Mouse (Mus musculus) liver, embryonic 16.5 days (tissue): ENCODE results near the gene Rpp25l. TPM values are rescaled to one million over a fixed set of nuclear protein-coding genes. Genes with fewer than 3 reads are reported as not detected.
"Not testable (repeated sequence)": the region's sequence is repeated elsewhere in the genome, so short reads cannot be mapped to it uniquely, and the experiment has no call there.

Source experiments
- ATAC-seq: fragments of 200-750 bp; cut with Nextera tagmentation; 2 replicates; pipeline ENCODE4 v1.8.0; 2017; ENCODE audit warnings: low read depth, mild to moderate bottlenecking, moderate number of reproducible peaks, moderate library complexity
- H3K27ac ChIP-seq: fragments of 300-500 bp; sonication (generic); 2 replicates; pipeline ENCODE4 v1.5.1; 2014; ENCODE audit warnings: mild to moderate bottlenecking, low read length
- H3K27me3 ChIP-seq: fragments of 300-500 bp; sonication (generic); 2 replicates; pipeline ENCODE4 v1.6.1; 2014; ENCODE audit warnings: low read depth, low read length, mixed read lengths; ENCODE audit not compliant: control insufficient read depth, insufficient read depth
- H3K36me3 ChIP-seq: fragments of 300-500 bp; sonication (generic); 2 replicates; pipeline ENCODE4 v1.6.1; 2014; ENCODE audit warnings: mild to moderate bottlenecking; ENCODE audit not compliant: control insufficient read depth, insufficient read depth
- H3K4me1 ChIP-seq: fragments of 300-500 bp; sonication (generic); 2 replicates; pipeline ENCODE4 v1.6.1; 2014; ENCODE audit warnings: low read depth, low read length, mixed read lengths; ENCODE audit not compliant: control insufficient read depth
- H3K4me2 ChIP-seq: fragments of 300-500 bp; sonication (generic); 2 replicates; pipeline ENCODE4 v1.6.1; 2014; ENCODE audit warnings: low read depth, low read length, mixed read lengths
- H3K4me3 ChIP-seq: fragments of 300-500 bp; sonication (generic); 2 replicates; pipeline ENCODE4 v1.5.1; 2014; ENCODE audit warnings: low read depth, mild to moderate bottlenecking, low read length
- H3K9ac ChIP-seq: fragments of 300-500 bp; sonication (generic); 2 replicates; pipeline ENCODE4 v1.6.1; 2014; ENCODE audit warnings: low read depth, low read length
- H3K9me3 ChIP-seq: fragments of 300-500 bp; sonication (generic); replicated peaks from 2 replicates; pipeline ENCODE4 v1.6.1; 2016; ENCODE audit warnings: low read length; ENCODE audit not compliant: control insufficient read depth
- WGBS: fragments of 180-500 bp; shearing (Covaris S2); extraction: QIAGEN DNeasy Blood & Tissue Kit; methylation state at CpG from one replicate; pipeline ENCODE4 v1.1.7; 2014; ENCODE audit not compliant: insufficient replicate concordance; 5-methylcytosine and 5-hydroxymethylcytosine counted together
- polyA plus RNA-seq: library from polyadenylated mRNA; unstranded; fragments of >200 nt; fragmentation: Nextera tagmentation; extraction: Ambion mirVana; gene quantifications from 2 replicates; pipeline ENCODE4 v1.2.1, GENCODE M21; 2015

Rpp25l gene
- polyA plus RNA-seq, 1 experiment from 2014 or later: 27.2 TPM

DNA sequence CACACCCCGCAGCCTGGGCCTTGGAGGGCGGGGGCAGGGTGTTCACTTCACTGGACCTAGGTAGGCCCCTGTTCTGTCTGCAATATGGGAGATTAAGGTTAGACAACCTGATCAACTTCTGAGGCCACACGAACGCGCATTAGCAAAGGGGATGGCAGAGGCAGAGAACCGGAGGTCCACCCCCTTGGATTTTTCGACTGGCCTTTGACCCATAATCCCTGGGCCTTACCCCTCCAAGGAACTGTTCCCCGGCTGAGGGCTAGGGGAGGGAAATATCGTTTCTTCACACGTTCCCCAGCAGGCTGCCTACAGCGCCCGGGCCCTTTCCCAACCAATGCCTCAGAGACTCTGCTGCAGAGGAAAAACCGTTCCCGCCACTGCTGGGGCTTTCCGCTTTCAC, 16.9 kb downstream of the Rpp25l start:
- not testable (repeated sequence) for H3K9me3 ChIP-seq, H3K4me2 ChIP-seq, H3K4me3 ChIP-seq, H3K9ac ChIP-seq, ATAC-seq, H3K4me1 ChIP-seq, H3K36me3 ChIP-seq, H3K27ac ChIP-seq, H3K27me3 ChIP-seq
- 11% methylated on average over 11 of the region's 15 CpGs for whole genome bisulfite sequencing

DNA sequence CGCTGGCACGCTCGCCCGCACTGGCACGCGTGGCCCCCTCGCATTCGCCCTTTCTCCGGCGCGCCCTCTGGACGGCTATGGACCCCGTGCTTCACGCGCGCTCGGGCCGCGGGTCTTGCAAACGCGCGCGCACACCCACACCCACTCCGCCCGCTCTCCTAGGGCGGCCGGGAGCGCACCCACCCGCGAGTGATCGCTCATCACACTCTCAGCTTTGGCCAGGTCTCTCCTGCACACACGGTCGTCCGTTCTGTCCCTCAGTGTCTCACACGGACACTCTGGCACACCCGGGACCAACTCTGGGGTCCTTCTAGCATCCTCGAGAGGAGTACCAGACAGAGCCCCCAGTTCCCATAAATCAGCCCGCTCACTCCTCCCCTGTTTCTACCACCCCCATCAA, 17.5 kb downstream of the Rpp25l start:
- not testable (repeated sequence) for H3K9ac ChIP-seq, H3K27ac ChIP-seq, H3K4me2 ChIP-seq, H3K27me3 ChIP-seq, H3K9me3 ChIP-seq, H3K4me1 ChIP-seq, ATAC-seq, H3K4me3 ChIP-seq, H3K36me3 ChIP-seq
- 4% methylated on average over 11 of the region's 38 CpGs for WGBS

GRCm38 (mm10) chr4:41693511-41693910, 19.8 kb downstream of the Rpp25l start:
- H3K36me3 ChIP-seq, H3K4me1 ChIP-seq, H3K9me3 ChIP-seq, H3K4me2 ChIP-seq, ATAC-seq, H3K9ac ChIP-seq, H3K4me3 ChIP-seq, H3K27ac ChIP-seq, H3K27me3 ChIP-seq: not testable (repeated sequence)
- 5% methylated on average over 4 of the region's 4 CpGs for WGBS

DNA sequence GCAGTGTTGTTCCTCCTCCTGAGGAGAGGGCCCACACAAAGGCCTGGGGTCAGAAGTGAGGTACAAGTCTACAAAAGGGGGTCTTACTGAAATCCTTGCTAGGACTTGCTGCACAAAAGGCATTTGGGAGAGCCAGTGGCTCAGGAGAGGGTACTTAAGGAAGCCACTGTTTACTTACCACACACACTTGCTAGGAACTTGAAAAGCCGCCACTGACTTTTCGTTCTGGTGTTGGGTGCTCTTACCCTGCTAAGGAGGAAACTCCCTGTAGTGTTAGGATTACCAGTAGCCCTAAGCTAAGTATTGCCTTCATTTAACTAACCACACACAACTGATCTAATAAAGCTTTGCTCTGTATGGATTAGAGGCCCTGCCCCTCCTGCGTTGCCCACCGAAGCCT, 23.3 kb downstream of the Rpp25l start:
- H3K4me3 ChIP-seq, H3K36me3 ChIP-seq, H3K9ac ChIP-seq, H3K4me2 ChIP-seq, H3K4me1 ChIP-seq, H3K9me3 ChIP-seq, ATAC-seq, H3K27me3 ChIP-seq, H3K27ac ChIP-seq: not testable (repeated sequence)
- WGBS: no CpG with 5 or more reads among the region's 4 CpGs

DNA sequence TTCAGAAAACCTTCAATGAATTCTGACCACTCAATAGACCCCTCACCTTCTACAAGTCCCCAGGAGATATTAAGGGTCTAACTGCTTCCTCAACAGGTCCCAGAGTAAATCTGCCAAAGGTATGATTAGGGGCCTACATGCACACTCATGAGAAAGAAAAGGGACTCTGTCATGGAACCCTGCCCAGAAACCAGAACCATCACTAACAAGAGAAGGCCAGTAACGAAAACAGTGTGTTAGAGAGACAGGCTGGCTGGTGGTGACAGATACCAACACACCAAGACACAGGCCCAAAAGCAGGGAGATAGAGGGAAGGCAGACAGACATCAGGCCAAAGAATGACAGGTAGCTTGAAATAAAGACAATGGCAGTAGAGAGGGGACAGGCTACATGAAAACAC, 24.8 kb downstream of the Rpp25l start:
- H3K36me3 ChIP-seq, H3K27me3 ChIP-seq, H3K9ac ChIP-seq, H3K27ac ChIP-seq, H3K4me2 ChIP-seq, ATAC-seq, H3K4me3 ChIP-seq, H3K4me1 ChIP-seq, H3K9me3 ChIP-seq: not testable (repeated sequence)
- WGBS: 41% methylated on average over 1 of the region's 1 CpGs

DNA sequence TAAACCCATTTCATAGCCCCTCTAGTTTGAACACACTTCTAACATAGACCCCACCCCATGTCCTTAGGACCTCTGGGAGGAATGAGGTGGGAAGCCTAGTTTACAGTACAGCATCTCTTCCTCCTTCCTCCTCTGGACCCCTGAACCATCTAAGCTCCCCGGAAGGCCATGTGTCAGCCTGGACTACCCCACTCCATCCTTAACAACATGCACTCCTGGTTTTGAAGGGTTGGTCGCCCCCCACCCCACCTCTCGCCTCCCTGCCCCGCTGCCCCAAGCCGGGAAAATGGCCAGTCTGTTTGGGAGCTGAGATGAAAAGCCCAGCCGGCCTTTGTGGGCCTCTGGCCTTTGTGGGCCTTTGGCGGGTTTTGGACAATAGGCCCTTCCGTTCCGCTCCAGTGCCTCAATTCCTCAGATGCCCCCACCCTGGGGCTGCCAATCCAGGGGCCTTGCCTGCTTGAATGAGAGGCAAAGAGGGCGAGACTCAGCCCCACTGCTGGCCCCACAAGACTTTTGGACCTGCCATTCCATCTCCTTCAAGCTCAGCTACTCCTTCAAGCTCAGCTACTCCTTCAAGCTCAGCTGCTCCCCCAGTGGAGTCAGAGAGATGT, 27.3 kb downstream of the Rpp25l start:
- not testable (repeated sequence) for H3K4me1 ChIP-seq, H3K9ac ChIP-seq, H3K4me3 ChIP-seq, H3K4me2 ChIP-seq, ATAC-seq, H3K27ac ChIP-seq, H3K9me3 ChIP-seq, H3K36me3 ChIP-seq
- H3K27me3 ChIP-seq: peaks cover 13% of the 10 kb centered on the region
- WGBS: 37% methylated on average over 9 of the region's 10 CpGs

GRCm38 (mm10) chr4:41684931-41685453, 28.3 kb downstream of the Rpp25l start:
- H3K36me3 ChIP-seq, ATAC-seq, H3K4me3 ChIP-seq, H3K4me1 ChIP-seq, H3K9me3 ChIP-seq, H3K4me2 ChIP-seq, H3K27ac ChIP-seq, H3K9ac ChIP-seq: not testable (repeated sequence)
- peaks cover 13% of the 10 kb centered on the region for H3K27me3 ChIP-seq
- WGBS: 4% methylated on average over 14 of the region's 14 CpGs

DNA sequence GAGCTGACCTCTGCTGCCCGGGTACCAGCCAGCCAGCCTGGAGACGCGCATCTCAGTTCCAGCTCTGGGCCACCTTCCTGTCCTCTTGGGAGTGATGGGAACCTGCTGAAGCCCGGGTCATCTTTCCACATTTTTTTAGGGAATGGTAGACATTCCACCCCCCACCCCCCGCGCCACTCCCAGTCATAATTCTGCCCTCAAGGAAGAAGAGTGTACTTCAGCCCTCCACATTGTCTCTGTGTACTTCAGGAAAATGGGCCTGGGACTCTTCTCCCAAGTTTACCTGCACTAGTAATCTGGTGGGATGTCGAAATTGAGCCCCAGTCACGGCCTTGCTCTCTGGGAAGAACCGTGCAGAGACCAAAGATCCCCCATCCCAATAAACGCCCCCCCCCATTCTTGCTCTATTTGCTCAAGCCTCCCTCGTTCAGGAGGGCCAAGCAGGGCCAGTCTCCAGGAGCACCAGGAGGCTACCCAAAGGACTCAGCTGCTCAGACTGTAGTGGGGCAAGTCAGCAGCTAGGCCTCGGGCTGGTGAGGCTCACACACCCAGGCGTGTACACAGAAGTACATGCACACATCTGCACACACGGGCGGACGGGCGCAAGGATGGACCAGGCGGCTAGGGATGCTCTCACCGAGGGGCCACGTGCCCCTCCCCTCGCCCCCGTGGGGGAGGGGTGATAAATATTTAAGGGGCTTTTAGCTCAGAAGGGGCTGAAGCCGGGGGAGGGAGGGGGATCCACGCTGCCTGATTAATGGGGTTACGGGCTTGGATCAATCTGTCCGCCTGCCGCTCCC, 29.0 kb downstream of the Rpp25l start:
- not testable (repeated sequence) for H3K9me3 ChIP-seq, H3K4me1 ChIP-seq, H3K27ac ChIP-seq, ATAC-seq, H3K4me3 ChIP-seq, H3K9ac ChIP-seq, H3K36me3 ChIP-seq, H3K4me2 ChIP-seq
- WGBS: 4% methylated on average over 22 of the region's 27 CpGs
- H3K27me3 ChIP-seq: peaks cover 13% of the 10 kb centered on the region

DNA sequence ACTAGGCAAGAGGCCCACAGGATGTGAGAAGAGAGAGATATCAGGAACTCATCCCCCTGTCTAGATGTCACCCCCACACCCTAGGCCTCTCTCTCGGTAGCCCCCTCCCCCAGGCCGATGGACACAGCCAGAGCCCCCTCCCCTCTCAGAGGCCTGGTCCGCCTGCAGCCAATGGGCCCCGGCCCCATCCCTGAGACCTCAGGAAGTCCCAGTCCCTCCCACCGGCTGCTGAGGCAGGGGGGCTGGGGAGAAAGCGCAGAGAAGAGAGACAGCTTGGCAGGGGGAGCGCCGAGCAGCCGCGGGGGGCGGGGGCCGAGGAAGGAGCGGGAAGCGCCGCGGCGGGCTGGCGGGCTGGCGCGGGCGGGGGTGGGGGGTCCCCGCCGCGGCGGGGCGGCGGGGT, 30.0 kb downstream of the Rpp25l start:
- H3K4me1 ChIP-seq, H3K4me3 ChIP-seq, H3K9ac ChIP-seq, H3K27ac ChIP-seq, H3K4me2 ChIP-seq, H3K36me3 ChIP-seq, ATAC-seq, H3K9me3 ChIP-seq: not testable (repeated sequence)
- WGBS: 0% methylated on average over 4 of the region's 27 CpGs
- peaks cover 13% of the 10 kb centered on the region for H3K27me3 ChIP-seq
